Mouse (Mus musculus) kidney, adult 2 months (tissue): Measurements from ENCODE around the gene Ltf.

Source experiments
- CTCF ChIP-seq: fragments of 200-500 bp; conservative IDR thresholded peaks from 2 replicates; pipeline ENCODE4 v1.5.1; 2011; ENCODE audit warnings: low read depth, mild to moderate bottlenecking, control low read depth, low read length, moderate library complexity, mixed read lengths; ENCODE audit not compliant: insufficient read depth, insufficient read length
- POLR2A ChIP-seq: fragments of 200-500 bp; IDR thresholded peaks from one replicate; pipeline ENCODE4 v1.6.1; 2011; ENCODE audit warnings: low read depth, low read length, control low read depth

GRCm38 (mm10) chr9:110990204-110990603 is 28.9 kb upstream of the Ltf start, which contains the start of gene Rtp3:
- TF ChIP-seq CTCF (no peak), POLR2A (no peak)
